Mouse (Mus musculus) embryo, embryonic 11 days (tissue): ENCODE results near the gene Dmpk.

Experiments used
- DNase-seq: peaks from one replicate; pipeline ENCODE4 v3.0.0-alpha.2; 2015

Gene Dmpk

GRCm38 (mm10) chr7:19097217-19097616, 13.6 kb downstream of the Dmpk start:
- DNase-seq, result no peak

GRCm38 (mm10) chr7:19097863-19098262, 14.2 kb downstream of the Dmpk start:
- DNase-seq, result no peak

- no peak for DNase-seq
These were observed 15.2 kb downstream of the Dmpk start for GRCm38 (mm10) chr7:19098811-19099210.

- no peak for DNase-seq
These were observed 16.6 kb downstream of the Dmpk start for GRCm38 (mm10) chr7:19100290-19100689.

- no peak for DNase-seq
These were observed 20.1 kb downstream of the Dmpk start for GRCm38 (mm10) chr7:19103741-19104140.

- no peak for DNase-seq
These were observed 20.8 kb downstream of the Dmpk start for GRCm38 (mm10) chr7:19104486-19104885.

GRCm38 (mm10) chr7:19107436-19107835, 23.8 kb downstream of the Dmpk start:
- no peak for DNase-seq

GRCm38 (mm10) chr7:19109565-19109964, 25.9 kb downstream of the Dmpk start:
- no peak for DNase-seq

- peak; percentile 69 for DNase-seq
These were observed 34.6 kb downstream of the Dmpk start, which contains the start of gene Gm4969 for GRCm38 (mm10) chr7:19118028-19118771. Gene Gm4969, minus strand, starts transcription at chr7:19118368.

- no peak for DNase-seq
These were observed 35.4 kb downstream of the Dmpk start for GRCm38 (mm10) chr7:19119083-19119482.

GRCm38 (mm10) chr7:19119631-19120429, 36.2 kb downstream of the Dmpk start, which contains the start of gene Fbxo46:
Gene Fbxo46, plus strand, starts transcription at chr7:19119859.
- peak; percentile 97 for DNase-seq

GRCm38 (mm10) chr7:19121686-19122085, 38.0 kb downstream of the Dmpk start:
- no peak for DNase-seq

GRCm38 (mm10) chr7:19124713-19125112, 41.1 kb downstream of the Dmpk start:
- DNase-seq, result no peak

GRCm38 (mm10) chr7:19127744-19128143, 44.1 kb downstream of the Dmpk start:
- no peak for DNase-seq

GRCm38 (mm10) chr7:19129396-19129795, 45.7 kb downstream of the Dmpk start:
- DNase-seq, result no peak

GRCm38 (mm10) chr7:19130657-19131056, 47.0 kb downstream of the Dmpk start:
- no peak for DNase-seq

- peak; percentile 99 for DNase-seq
These were observed 47.7 kb downstream of the Dmpk start for GRCm38 (mm10) chr7:19131324-19131848.

GRCm38 (mm10) chr7:19136168-19136567, 52.5 kb downstream of the Dmpk start:
- DNase-seq, result no peak

- DNase-seq, result no peak
These were observed 53.2 kb downstream of the Dmpk start for GRCm38 (mm10) chr7:19136673-19137334.

- peak; percentile 56 for DNase-seq
These were observed 53.7 kb downstream of the Dmpk start for GRCm38 (mm10) chr7:19137380-19137779.
